Mouse (Mus musculus) heart, embryonic 14.5 days (tissue): ENCODE measurements around the gene Csnk1e. TPM values are rescaled to one million over a fixed set of nuclear protein-coding genes. Genes with fewer than 3 reads are reported as not detected.
"Not testable (repeated sequence)": the region's sequence is repeated elsewhere in the genome, so short reads cannot be mapped to it uniquely, and the experiment has no call there.

ENCODE experiments used
- ATAC-seq: fragments of 200-750 bp; cut with Nextera tagmentation; 2 replicates; pipeline ENCODE4 v1.8.0; 2017; ENCODE audit warnings: low read depth, moderate TSS enrichment; ENCODE audit not compliant: insufficient number of reproducible peaks, insufficient read depth, low FRiP score
- H3K27ac ChIP-seq, 2 experiments: fragments of 200-500 bp in 1 of 2; fragments of 300-500 bp in 1 of 2; sonication (generic) in 1 of 2; replicated peaks in 1 of 2; 2 replicates each; pipeline ENCODE4 v1.5.1; 2012 to 2014; ENCODE audit warnings: low read depth in 2 of 2, low read length in 2 of 2, control low read depth in 1 of 2, mild to moderate bottlenecking in 1 of 2, mixed read lengths in 1 of 2; ENCODE audit not compliant: control insufficient read depth in 1 of 2, insufficient read depth in 1 of 2
- H3K27me3 ChIP-seq: fragments of 300-500 bp; sonication (generic); 2 replicates; pipeline ENCODE4 v1.6.1; 2014; ENCODE audit warnings: mild to moderate bottlenecking, low read length, control low read depth; ENCODE audit not compliant: control insufficient read depth, insufficient read depth
- H3K36me3 ChIP-seq: fragments of 300-500 bp; sonication (generic); 2 replicates; pipeline ENCODE4 v1.6.1; 2014; ENCODE audit warnings: mild to moderate bottlenecking, control low read depth, low read length, mixed read lengths; ENCODE audit not compliant: control insufficient read depth, insufficient read depth
- H3K4me1 ChIP-seq, 2 experiments: fragments of 200-500 bp in 1 of 2; fragments of 300-500 bp in 1 of 2; sonication (generic) in 1 of 2; 2 replicates each; pipeline ENCODE4 v1.6.1; 2012 to 2014; ENCODE audit warnings: low read length in 2 of 2, control low read depth in 1 of 2, mixed read lengths in 1 of 2; ENCODE audit not compliant: control insufficient read depth in 2 of 2, insufficient read depth in 2 of 2
- H3K4me2 ChIP-seq: fragments of 300-500 bp; sonication (generic); 2 replicates; pipeline ENCODE4 v1.6.1; 2014; ENCODE audit warnings: mild to moderate bottlenecking, low read length
- H3K4me3 ChIP-seq, 2 experiments: fragments of 200-500 bp in 1 of 2; fragments of 300-500 bp in 1 of 2; sonication (generic) in 1 of 2; 2 replicates each; pipeline ENCODE4 v1.5.1; 2012 to 2014; ENCODE audit warnings: low read length in 2 of 2, mild to moderate bottlenecking in 2 of 2, control low read depth in 1 of 2, low read depth in 1 of 2, moderate library complexity in 1 of 2; ENCODE audit not compliant: control insufficient read depth in 1 of 2, insufficient read depth in 1 of 2
- H3K9ac ChIP-seq: fragments of 300-500 bp; sonication (generic); 2 replicates; pipeline ENCODE4 v1.6.1; 2014; ENCODE audit warnings: mild to moderate bottlenecking, low read length
- H3K9me3 ChIP-seq: fragments of 300-500 bp; sonication (generic); 2 replicates; pipeline ENCODE4 v1.6.1; 2016; ENCODE audit warnings: low read length, control low read depth; ENCODE audit not compliant: control insufficient read depth
- WGBS: fragments of 180-500 bp; shearing (Covaris S2); extraction: QIAGEN DNeasy Blood & Tissue Kit; methylation state at CpG from one replicate; pipeline ENCODE4 v1.1.7; 2014; 5-methylcytosine and 5-hydroxymethylcytosine counted together
- polyA plus RNA-seq: library from polyadenylated mRNA; unstranded; fragments of >200 nt; fragmentation: Nextera tagmentation; extraction: Ambion mirVana; gene quantifications from 2 replicates; pipeline ENCODE4 v1.2.1, GENCODE M21; 2014

Gene Csnk1e
- polyA plus RNA-seq, 1 experiment from 2014 or later = 95.1 TPM

- Histone ChIP-seq H3K9me3 (no peaks in the 10 kb centered on the region), H3K4me1 (peaks cover 3 to 4% of the 10 kb centered on the region in 2 experiments; a peak in 2 of 4 replicates), H3K4me2 (0 out of 2 replicates have a peak overlapping the region, but pooled peaks have one; percentile 7), H3K9ac (no peak overlapping the region), H3K4me3 (no peak overlapping the region), H3K27ac (no peak overlapping the region), H3K36me3 (no peaks in the 10 kb centered on the region), H3K27me3 (no peaks in the 10 kb centered on the region)
- WGBS = 6% methylated on average over 18 of the region's 18 CpGs
- peak; percentile 23; the same call in 1 of the 2 replicates for ATAC-seq
These were observed 11.4 kb upstream of the Csnk1e start for GRCm38 (mm10) chr15:79466601-79467286.

- WGBS = 75% methylated on average over 6 of the region's 6 CpGs
- Histone ChIP-seq H3K27me3 (peaks cover 3% of the 10 kb centered on the region), H3K27ac (peak overlapping the region in 1 of 2 experiments; percentile 19; a peak in 1 of 4 replicates), H3K9me3 (no peaks in the 10 kb centered on the region), H3K4me1 (peaks cover 11 to 12% of the 10 kb centered on the region in 2 experiments), H3K36me3 (no peaks in the 10 kb centered on the region), H3K9ac (no peak overlapping the region), H3K4me2 (no peak overlapping the region), H3K4me3 (no peak overlapping the region)
- ATAC-seq = no peak
These were observed 1.2 kb upstream of the Csnk1e start for GRCm38 (mm10) chr15:79456546-79456945.

DNA sequence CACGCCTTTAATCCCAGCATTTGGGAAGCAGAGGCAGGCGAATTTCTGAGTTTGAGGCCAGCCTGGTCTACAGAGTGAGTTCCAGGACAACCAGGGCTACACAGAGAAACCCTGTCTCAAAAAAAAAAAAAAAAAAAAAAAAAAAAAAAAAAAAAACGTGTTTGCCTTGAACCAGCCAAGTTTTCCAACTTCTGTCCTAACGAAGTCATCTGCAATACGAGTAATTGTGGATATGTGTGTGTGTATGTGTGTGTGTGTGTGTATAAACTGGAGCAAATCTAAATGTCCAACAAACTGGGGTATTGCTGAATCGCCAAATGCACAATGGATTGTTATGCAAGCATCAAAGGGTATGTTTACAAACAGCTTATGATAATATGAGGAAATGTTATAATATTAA is 738 bp upstream of the Csnk1e start:
- H3K9me3 ChIP-seq, H3K9ac ChIP-seq, H3K36me3 ChIP-seq, H3K27me3 ChIP-seq, H3K4me3 ChIP-seq, ATAC-seq: not testable (repeated sequence)
- Histone ChIP-seq H3K4me1 (peaks cover 11 to 12% of the 10 kb centered on the region in 2 experiments), H3K27ac (0 out of 4 replicates have a peak overlapping the region, but pooled peaks of 1 of the 2 experiments have one; percentile 19), H3K4me2 (peak overlapping the region; percentile 66)
- 53% methylated on average over 6 of the region's 6 CpGs for WGBS

- H3K36me3 ChIP-seq = no peaks in the 10 kb centered on the region
- ATAC-seq = no peak
- H3K9ac ChIP-seq = no peak overlapping the region
- H3K4me1 ChIP-seq = peaks cover 11 to 12% of the 10 kb centered on the region in 2 experiments
- H3K27me3 ChIP-seq = no peaks in the 10 kb centered on the region
- no peak overlapping the region for H3K4me3 ChIP-seq
- H3K9me3 ChIP-seq = no peaks in the 10 kb centered on the region
- no peak overlapping the region for H3K4me2 ChIP-seq
- no peak overlapping the region for H3K27ac ChIP-seq
- 88% methylated on average over 4 of the region's 4 CpGs for WGBS
These were observed 1.5 kb downstream of the Csnk1e start for GRCm38 (mm10) chr15:79453831-79454230.

DNA sequence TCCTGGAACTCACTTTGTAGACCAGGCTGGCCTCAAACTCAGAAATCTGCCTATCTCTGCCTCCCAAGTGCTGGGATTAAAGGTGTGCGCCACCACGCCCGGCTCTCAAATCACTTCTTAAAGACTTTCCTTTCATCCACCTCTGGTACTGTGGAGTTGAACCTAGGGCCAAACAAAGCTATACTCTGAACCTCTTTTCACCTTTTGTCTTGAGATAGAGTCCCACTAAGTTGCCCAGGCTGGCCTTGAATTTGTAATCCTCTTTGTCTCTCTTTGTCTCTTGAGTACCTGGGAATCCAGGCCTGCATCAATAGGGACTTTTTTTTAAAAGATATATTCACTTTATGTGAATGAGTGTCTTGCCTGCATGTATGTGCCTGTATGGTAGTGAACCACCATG is 7.3 kb downstream of the Csnk1e start:
- H3K27me3 ChIP-seq = no peaks in the 10 kb centered on the region
- 80% methylated on average over 3 of the region's 3 CpGs for WGBS

GRCm38 (mm10) chr15:79445786-79446654 is 9.3 kb downstream of the Csnk1e start:
- no peaks in the 10 kb centered on the region for H3K9me3 ChIP-seq
- no peak overlapping the region for H3K4me2 ChIP-seq
- no peak overlapping the region for H3K9ac ChIP-seq
- H3K4me3 ChIP-seq = no peak overlapping the region
- H3K4me1 ChIP-seq = peaks cover 8 to 11% of the 10 kb centered on the region in 2 experiments; a peak in 3 of 4 replicates
- no peaks in the 10 kb centered on the region for H3K36me3 ChIP-seq
- no peaks in the 10 kb centered on the region for H3K27me3 ChIP-seq
- WGBS = 80% methylated on average over 8 of the region's 8 CpGs
- no peak overlapping the region for H3K27ac ChIP-seq
- ATAC-seq = no peak

More for the DNA sequence above, 7.3 kb downstream of the Csnk1e start:
- Histone ChIP-seq H3K36me3 (no peaks in the 10 kb centered on the region), H3K4me2 (no peak overlapping the region), H3K4me1 (peaks cover under 1 to 7% of the 10 kb centered on the region in 2 experiments; a peak in 1 of 4 replicates), H3K4me3 (no peak overlapping the region), H3K27ac (no peak overlapping the region), H3K9ac (no peak overlapping the region), H3K9me3 (no peaks in the 10 kb centered on the region)
- ATAC-seq = no peak

DNA sequence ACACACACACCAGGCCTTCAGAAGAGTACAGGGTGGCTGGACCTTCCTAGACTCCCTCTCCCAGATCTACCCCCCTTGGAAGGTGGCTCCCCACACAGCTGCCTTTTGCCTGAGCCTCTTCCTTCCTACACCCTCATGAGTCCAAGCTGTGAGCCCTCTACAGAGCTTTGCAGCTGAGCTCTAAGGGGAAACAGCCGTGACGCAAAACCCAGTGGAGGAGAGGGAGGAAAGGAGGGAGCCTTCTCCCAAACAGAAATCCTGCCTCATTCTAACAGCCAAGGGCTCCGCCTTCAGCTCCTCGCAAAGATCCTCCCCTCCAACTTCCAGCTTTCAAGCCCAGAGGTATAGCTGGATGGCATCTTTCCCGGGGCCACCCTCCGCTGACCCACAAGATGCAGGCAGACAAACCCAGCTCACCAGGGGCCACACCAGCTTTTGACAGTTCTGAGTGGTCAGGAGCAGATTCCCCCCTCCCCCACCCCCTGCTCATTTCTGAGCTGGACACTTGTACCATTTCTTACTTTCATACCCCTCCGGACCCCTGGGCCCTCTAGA is 11.4 kb downstream of the Csnk1e start:
- no peak overlapping the region for H3K27ac ChIP-seq
- 66% methylated on average over 7 of the region's 7 CpGs for WGBS
- no peak for ATAC-seq
- peaks cover 28 to 30% of the 10 kb centered on the region in 2 experiments for H3K4me1 ChIP-seq
- H3K4me3 ChIP-seq = no peak overlapping the region
- H3K4me2 ChIP-seq = no peak overlapping the region
- H3K9ac ChIP-seq = no peak overlapping the region
- no peaks in the 10 kb centered on the region for H3K9me3 ChIP-seq
- H3K27me3 ChIP-seq = no peaks in the 10 kb centered on the region
- H3K36me3 ChIP-seq = no peaks in the 10 kb centered on the region
